14 mouse cellular contexts compared by ENCODE assay signal in the genomic region with DNA sequence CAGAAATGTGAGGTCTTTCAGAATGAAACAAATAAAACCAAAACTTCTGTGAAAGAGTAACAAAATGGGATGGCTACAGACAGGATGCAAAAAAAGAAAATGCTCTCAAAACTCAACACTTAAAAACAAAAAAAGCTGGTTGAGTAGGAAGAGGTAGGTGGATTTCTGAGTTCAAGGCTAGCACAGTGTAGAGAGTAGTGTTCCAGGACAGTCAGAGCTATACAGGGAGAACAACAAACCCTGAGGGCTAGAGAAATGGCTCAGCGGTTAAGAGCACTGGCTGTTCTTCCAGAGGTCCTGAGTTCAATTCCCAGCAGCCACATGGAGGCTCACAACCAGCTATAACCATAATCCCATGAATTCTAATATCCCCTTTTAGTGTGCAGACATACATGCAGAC.
"Had no signal": no experiment of that assay in that cellular context is flagged by ENCODE, and none has a peak within 500 bp of the region (broad histone marks: within the 10 kb centered on the region; RNA-seq: fewer than 3 reads in every experiment).

No protein-coding gene starts in this region.

- H3K4me2 ChIP-seq: kidney, embryonic 15.5 days; limb, embryonic 15.5 days; lung, embryonic 14.5 days; midbrain, embryonic 12.5 days; neural tube, embryonic 15.5 days; stomach, embryonic 15.5 days had no signal

- H3K4me1 ChIP-seq: stomach, embryonic 15.5 days had no signal

- H3K27ac ChIP-seq: limb, embryonic 15.5 days; midbrain, embryonic 12.5 days; neural tube, embryonic 15.5 days; stomach, embryonic 15.5 days had no signal

- H3K9ac ChIP-seq: kidney, embryonic 15.5 days; limb, embryonic 15.5 days; lung, embryonic 14.5 days; midbrain, embryonic 12.5 days; neural tube, embryonic 15.5 days; stomach, embryonic 15.5 days had no signal

- H3K4me3 ChIP-seq: kidney, embryonic 15.5 days; limb, embryonic 15.5 days; midbrain, embryonic 12.5 days; neural tube, embryonic 15.5 days; stomach, embryonic 15.5 days had no signal

- H3K27me3 ChIP-seq: kidney, embryonic 15.5 days; limb, embryonic 15.5 days; midbrain, embryonic 12.5 days; neural tube, embryonic 15.5 days; stomach, embryonic 15.5 days had no signal

- DNase-seq: kidney, adult 2 months; kidney, postnatal 14 days; lung, embryonic 14.5 days; lung, postnatal 10 days; lung, postnatal 4 days; thymus, adult 2 months; thymus, postnatal 25 days had no signal

- ATAC-seq: intestine, embryonic 16.5 days; midbrain, embryonic 16.5 days had no signal

- H3K9me3 ChIP-seq: kidney, embryonic 15.5 days; limb, embryonic 15.5 days; midbrain, embryonic 12.5 days; neural tube, embryonic 15.5 days; stomach, embryonic 15.5 days had no signal

- H3K36me3 ChIP-seq: kidney, embryonic 15.5 days; limb, embryonic 15.5 days; midbrain, embryonic 12.5 days; neural tube, embryonic 15.5 days; stomach, embryonic 15.5 days had no signal
